Mouse (Mus musculus): ENCODE measurements at regions not wholly inside any gene's neighbourhood (a gene's known extent, or its start where the extent isn't known, plus 50 kb on each side); places are given as distances from the start of the nearest gene placed in this dataset.

GRCm38 (mm10) chr1:98192671-98193070 lies 97.2 kb upstream of the Pam start:
- intact Hi-C loops (cut with DNase I) = no loop called here

DNA sequence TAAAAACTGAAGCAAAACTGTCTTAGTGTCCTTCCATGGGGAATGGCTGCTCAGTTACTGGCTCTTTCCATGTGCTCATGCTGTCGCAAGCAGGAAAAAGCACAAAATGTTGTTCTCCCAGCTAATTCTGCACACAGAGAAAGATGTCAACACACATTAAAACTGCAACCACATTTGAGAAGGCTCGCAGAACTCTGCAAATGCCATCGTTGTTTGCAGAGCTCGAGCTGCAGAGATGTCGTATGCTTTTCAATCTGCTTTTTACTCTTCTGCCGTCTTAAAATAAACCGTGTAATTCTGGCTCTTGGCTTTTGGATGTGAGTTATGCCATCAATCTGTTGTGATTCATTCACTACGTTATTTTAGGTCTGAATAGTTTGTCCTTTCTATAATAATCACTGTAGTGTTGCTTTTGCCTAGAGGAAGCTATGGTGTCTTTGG lies 96.6 kb upstream of the Pam start:
- peak; percentile 25 to 75 for DNase-seq (ENCODE audit: extremely low spot score in 1 of 2, low spot score in 2 of 2)
- intact Hi-C loops (cut with DNase I) = no loop called here

More at GRCm38 (mm10) chr1:98192671-98193070, 97.2 kb upstream of the Pam start:
- DNase-seq (ENCODE audit: extremely low spot score in 1 of 2, low spot score in 2 of 2) = no peak

- DNase-seq (ENCODE audit: extremely low spot score in 1 of 2, low spot score in 2 of 2) = no peak
- intact Hi-C loops (cut with DNase I) = no loop called here
These were observed 95.9 kb upstream of the Pam start for GRCm38 (mm10) chr1:98191331-98191730.

DNA sequence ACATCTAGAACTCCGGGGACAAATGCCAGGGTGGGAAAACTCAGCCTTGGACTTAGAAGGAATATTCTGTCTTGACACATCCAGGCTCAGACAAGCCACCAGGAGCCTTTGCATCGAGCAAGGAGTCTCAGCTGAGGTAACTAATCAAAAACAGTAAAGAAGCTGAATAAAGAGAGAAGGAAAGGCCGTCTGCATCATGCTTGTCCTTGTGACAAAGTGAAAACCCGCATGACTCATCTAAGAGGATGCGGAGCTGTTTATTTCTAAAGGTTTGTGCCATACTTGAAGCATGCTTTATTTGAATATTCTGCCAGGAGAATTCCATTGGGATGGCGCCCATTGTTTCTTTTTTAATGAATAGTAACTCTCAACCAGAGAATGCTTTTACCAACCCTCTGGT lies 95.3 kb upstream of the Pam start:
- no peak for DNase-seq (ENCODE audit: extremely low spot score in 1 of 2, low spot score in 2 of 2)
- intact Hi-C loops (cut with DNase I) = no loop called here

- intact Hi-C loops (cut with DNase I) = loop anchor here (10.0 kb wide), 1 partner anchor 155 kb away; no protein-coding TSS in a partner anchor
- peak; percentile 33 to 63 for DNase-seq (ENCODE audit: extremely low spot score in 1 of 2, low spot score in 2 of 2)
These were observed 94.6 kb upstream of the Pam start for GRCm38 (mm10) chr1:98189991-98190471.

GRCm38 (mm10) chr1:98180372-98180771 lies 84.9 kb upstream of the Pam start:
- DNase-seq (ENCODE audit: extremely low spot score in 1 of 2, low spot score in 2 of 2) = no peak
- intact Hi-C loops (cut with DNase I) = loop anchor here (10.0 kb wide), 1 partner anchor 164 kb away; no protein-coding TSS in a partner anchor

DNA sequence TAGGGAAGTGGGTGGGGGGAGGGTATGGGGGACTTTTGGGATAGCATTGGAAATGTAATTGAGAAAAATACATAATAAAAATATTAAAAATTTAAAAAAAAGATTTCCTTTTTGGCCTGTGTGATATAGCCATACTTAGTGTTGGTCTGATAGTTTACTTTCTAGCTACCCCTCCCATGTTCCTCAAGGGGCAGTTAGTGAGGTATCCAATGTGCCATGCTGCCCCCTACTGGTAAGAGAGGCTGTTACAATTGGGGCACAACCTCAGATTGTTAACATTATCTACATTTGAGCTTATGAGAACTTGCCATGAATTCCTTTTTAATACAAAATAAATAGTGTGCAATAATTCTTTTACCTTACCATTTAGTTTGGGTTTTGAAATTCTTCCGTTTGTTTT lies 83.6 kb upstream of the Pam start:
- peak in 1 of 2 experiments; percentile 40 for DNase-seq (ENCODE audit: extremely low spot score in 1 of 2, low spot score in 2 of 2)
- intact Hi-C loops (cut with DNase I) = no loop called here

DNA sequence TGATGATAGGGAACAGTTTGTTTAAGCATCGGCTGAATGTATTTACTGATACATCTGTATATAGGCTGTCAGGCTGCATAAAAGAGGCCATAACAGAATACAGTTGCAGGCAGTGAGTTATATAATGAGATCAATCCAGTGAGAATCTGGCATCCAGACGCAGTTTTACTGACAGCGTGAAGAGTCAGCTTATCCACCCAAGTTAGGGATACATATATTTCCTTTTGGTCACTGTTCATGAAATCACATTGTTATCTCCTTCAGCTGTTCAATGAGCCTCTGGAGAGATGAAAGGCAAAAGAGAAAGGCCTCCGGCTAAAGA lies 79.3 kb upstream of the Pam start:
- no peak for DNase-seq (ENCODE audit: extremely low spot score in 1 of 2, low spot score in 2 of 2)

DNA sequence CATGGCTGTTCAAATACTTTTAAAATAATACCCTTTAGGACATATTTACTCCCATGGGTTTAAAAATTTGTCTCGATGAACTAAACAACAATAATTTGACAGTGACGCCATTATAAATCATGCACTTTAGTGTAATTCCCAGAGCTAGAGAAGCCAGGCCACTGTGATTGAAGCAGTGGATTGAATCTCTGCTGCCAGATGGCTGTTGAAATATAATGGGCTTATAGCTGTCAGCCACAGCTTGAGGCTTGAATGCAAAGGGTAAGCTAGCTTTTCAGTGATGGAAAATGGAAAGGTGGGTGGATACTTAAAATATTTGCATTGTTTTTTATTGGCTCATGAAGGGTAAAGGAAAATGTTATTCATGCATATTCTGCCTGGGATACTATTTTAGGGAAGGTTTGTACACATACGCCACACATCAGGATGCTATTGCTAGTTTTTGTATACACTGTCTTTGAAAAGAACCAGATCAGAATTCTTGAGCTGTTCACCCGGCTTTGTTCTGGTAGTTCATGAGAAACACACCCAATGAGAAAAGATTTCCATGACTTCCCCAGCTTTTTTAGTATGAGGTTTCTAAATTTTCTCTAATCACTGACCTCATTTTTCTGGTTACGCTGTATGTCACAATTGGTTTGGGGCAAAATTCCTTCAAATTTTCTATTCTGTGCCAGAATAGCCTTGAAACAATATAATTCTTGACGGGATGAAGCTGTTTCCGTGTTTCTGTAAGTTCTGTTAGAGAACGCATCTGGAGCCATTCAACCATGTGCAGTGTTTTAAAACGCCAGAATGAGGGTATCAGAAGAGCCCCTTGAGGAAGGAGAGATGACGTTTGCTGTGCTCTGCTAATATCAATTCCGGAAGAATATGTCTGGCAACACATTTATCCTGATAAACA lies 78.7 kb upstream of the Pam start:
- DNase-seq (ENCODE audit: extremely low spot score in 1 of 2, low spot score in 2 of 2) = no peak
- intact Hi-C loops (cut with DNase I) = no loop called here

More for the DNA sequence above, 79.3 kb upstream of the Pam start:
- intact Hi-C loops (cut with DNase I) = no loop called here

- no peak for DNase-seq (ENCODE audit: extremely low spot score in 1 of 2, low spot score in 2 of 2)
- intact Hi-C loops (cut with DNase I) = no loop called here
These were observed 78.0 kb upstream of the Pam start for GRCm38 (mm10) chr1:98173431-98173830.

- intact Hi-C loops (cut with DNase I) = no loop called here
- DNase-seq (ENCODE audit: extremely low spot score in 1 of 2, low spot score in 2 of 2) = no peak
These were observed 75.8 kb upstream of the Pam start for GRCm38 (mm10) chr1:98171291-98171690.

DNA sequence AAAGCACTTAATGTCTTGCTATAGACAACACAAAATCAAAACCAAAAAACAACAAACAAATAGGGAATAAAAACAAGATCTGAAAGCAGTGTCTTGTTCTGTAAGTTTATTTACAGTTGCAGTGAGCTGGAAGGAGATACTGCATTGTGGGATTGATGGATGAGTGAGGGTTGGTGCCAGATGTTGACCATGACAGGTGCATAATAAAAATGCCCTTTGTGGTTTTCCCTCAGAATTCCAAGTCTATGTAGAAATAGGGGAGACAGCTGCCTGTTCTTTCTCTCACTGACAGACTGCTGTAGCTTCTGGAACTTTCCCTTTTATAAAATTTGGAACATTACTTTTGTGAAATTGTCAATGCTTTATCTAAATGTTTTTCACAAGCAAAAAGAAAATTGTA lies 73.9 kb upstream of the Pam start:
- intact Hi-C loops (cut with DNase I) = no loop called here

DNA sequence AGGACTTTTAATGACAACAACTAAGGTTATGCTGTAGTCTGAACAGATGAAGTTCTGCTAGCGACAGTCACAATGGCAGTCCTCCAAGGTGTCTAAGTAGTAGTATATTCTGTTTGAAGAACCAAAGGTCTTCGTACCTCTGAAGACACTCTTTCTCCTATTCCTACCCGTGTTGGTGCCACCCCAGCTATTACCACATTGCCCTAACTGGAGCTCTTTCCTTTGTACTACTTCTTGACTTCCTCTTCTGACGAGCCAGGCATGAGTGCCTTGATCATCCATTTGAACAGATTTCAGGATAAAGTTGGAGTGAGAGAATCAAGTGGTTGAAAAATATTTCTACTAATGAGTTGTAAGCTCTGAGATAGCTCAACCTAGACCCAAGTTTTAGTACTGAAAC lies 72.4 kb upstream of the Pam start:
- no peak for DNase-seq (ENCODE audit: extremely low spot score in 1 of 2, low spot score in 2 of 2)
- intact Hi-C loops (cut with DNase I) = no loop called here

More for the DNA sequence above, 73.9 kb upstream of the Pam start:
- no peak for DNase-seq (ENCODE audit: extremely low spot score in 1 of 2, low spot score in 2 of 2)

DNA sequence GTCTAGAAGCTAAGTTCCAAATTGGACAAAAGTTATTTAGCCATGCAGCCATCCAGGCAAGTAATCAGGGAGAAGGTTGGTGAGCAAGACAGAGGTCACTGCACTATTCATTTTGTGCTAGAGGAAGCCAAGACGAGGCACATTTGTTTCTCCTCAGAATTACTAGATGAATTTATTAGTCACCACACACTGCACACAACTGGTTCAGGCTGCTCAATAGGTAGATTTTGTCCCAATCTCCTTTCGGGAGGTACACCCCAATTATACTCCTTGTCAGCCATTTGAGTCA lies 67.1 kb upstream of the Pam start:
- no peak for DNase-seq (ENCODE audit: extremely low spot score in 1 of 2, low spot score in 2 of 2)

DNA sequence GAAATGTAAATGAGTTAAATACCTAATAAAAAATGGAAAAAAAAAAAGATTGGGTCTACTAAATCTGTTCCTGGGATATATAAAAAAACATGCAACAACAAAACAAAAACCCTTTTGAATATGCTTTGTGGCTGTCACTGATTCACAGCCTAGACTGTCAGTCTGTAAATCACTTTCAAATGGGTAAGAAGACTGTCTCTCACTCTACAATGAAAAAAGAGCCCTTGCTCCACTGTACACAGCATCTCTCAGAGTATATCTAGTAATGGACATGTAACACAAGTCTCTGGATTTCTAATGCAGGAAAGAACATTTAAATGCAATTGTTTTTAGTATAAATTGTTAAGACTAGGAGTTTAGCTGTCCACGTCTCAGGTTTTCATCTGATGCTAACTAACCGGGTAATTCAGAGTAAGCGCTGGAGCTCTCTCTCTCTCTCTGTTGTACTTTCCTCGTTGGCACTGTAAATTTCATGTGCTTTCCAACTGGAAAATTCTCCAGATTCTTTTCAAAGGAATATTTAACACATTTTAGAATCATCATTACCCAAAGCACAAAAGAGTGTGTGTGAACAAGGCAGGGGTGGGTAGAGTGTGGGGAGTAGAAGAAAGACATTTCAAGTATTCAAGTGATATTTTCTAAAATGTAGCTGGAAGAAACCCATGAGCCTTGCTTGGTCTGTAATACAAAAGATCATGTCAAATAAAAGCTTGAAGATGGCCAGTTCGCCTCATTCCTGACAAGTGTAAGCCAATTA lies 66.6 kb upstream of the Pam start:
- no peak for DNase-seq (ENCODE audit: extremely low spot score in 1 of 2, low spot score in 2 of 2)
- intact Hi-C loops (cut with DNase I) = no loop called here

More for the DNA sequence above, 67.1 kb upstream of the Pam start:
- intact Hi-C loops (cut with DNase I) = no loop called here

- intact Hi-C loops (cut with DNase I) = no loop called here
- DNase-seq (ENCODE audit: extremely low spot score in 1 of 2, low spot score in 2 of 2) = no peak
These were observed 63.5 kb upstream of the Pam start for GRCm38 (mm10) chr1:98158969-98159368.

DNA sequence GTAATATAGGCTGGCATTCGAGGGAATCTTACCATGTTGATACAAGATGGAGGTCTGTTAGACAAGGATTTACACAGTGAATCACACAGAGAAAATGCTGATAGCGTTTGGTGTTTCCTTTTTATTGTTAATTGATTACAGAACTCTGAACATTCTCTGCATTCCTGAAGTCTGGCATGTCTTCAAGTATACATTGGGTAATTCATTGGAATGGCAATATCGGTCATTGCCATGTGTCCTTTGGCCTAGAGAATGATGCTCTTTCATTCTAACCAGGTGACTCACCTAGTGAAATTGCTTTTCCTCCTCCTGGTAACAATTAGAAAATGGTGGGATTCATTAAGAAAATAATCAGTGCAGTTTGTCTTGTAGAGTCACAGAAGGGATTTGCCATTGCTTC lies 51.9 kb upstream of the Pam start:
- intact Hi-C loops (cut with DNase I) = no loop called here
- no peak for DNase-seq (ENCODE audit: extremely low spot score in 1 of 2, low spot score in 2 of 2)

Data from left cerebral cortex, postnatal 10 days (tissue).